Mouse (Mus musculus): ENCODE measurements around the gene Zrsr1. TPM values are rescaled to one million over a fixed set of nuclear protein-coding genes. Genes with fewer than 3 reads are reported as not detected.
A peak's percentile ranks its signal among the peaks of the same experiment; 100 is the strongest.

Zrsr1 gene
- total and polyA plus RNA-seq, 3 experiments = 4.0 to 9.3 (median 4.8) TPM

GRCm38 (mm10) chr11:22928586-22929169, 43.1 kb upstream of the Zrsr1 start (continued):
- no peak for TF ChIP-seq RCOR1 (conservative IDR thresholded peaks at IDR 0.05; ENCODE audit: low read depth, low read length)
- TF ChIP-seq EP300 (IDR thresholded peaks at IDR 0.05; ENCODE audit: low read length) = peak; percentile 59
- 0 out of 2 replicates have a peak, but pooled peaks have one; percentile 39 for TF ChIP-seq UBTF (IDR thresholded peaks at IDR 0.05; ENCODE audit: low read depth, low read length)
- TF ChIP-seq ZKSCAN1 (IDR thresholded peaks at IDR 0.05; ENCODE audit: borderline replicate concordance, low read depth, low read length) = no peak
- TF ChIP-seq SMC3 (IDR thresholded peaks at IDR 0.05; ENCODE audit: low read depth, low read length) = no peak
- TF ChIP-seq USF2 (conservative IDR thresholded peaks at IDR 0.05; ENCODE audit: low read depth, low read length) = no peak
- TF ChIP-seq NELFE (IDR thresholded peaks at IDR 0.05; ENCODE audit: low read depth, low read length) = no peak
- TF ChIP-seq USF1 (IDR thresholded peaks at IDR 0.05; ENCODE audit: low read depth, low read length) = no peak
- no peak for TF ChIP-seq PAX5 (IDR thresholded peaks at IDR 0.05; ENCODE audit: low read length)

- dilution Hi-C loops (cut with MboI; ENCODE audit: extremely low pct_ligation_motif_present, extremely low pct_unique_long_range_greater_than_20kb, low sequenced_read_pairs) (no loop called here), in situ Hi-C loops (cut with MboI; ENCODE audit: low pct_ligation_motif_present, low pct_unique_long_range_greater_than_20kb, low sequenced_read_pairs) (loop anchor here (5.0 kb wide), 1 partner anchor 63 kb away; no protein-coding TSS in a partner anchor)
- Histone ChIP-seq H3K4me1 (ENCODE audit: control insufficient read depth in 1 of 2, insufficient read depth in 2 of 2) (peaks cover 21 to 83% of the 10 kb centered on the region in 2 experiments), H3K9me3 (replicated peaks; ENCODE audit: low read length) (no peaks in the 10 kb centered on the region), H3K9ac (ENCODE audit: insufficient read depth, low read depth) (no peak overlapping the region), H3K27me3 (replicated peaks) (no peaks in the 10 kb centered on the region), H3K27ac (ENCODE audit: insufficient read depth, low read depth) (no peak overlapping the region), H3K4me2 (ENCODE audit: insufficient read depth, low read depth, poor library complexity, severe bottlenecking) (no peak overlapping the region), H3K79me2 (replicated peaks; ENCODE audit: control insufficient read depth, extremely low read depth, insufficient read depth, poor library complexity, severe bottlenecking) (no peaks in the 10 kb centered on the region), H3K4me3 (replicated peaks in 1 of 3; ENCODE audit: low read depth in 2 of 3, low read length in 2 of 3, poor library complexity in 1 of 3) (no peak overlapping the region), H3K36me3 (replicated peaks in 1 of 2; ENCODE audit: control insufficient read depth in 1 of 2, insufficient read depth in 1 of 2, low read length in 1 of 2) (peaks cover 0 to 10% of the 10 kb centered on the region in 2 experiments)
- no peak for TF ChIP-seq HCFC1 (IDR thresholded peaks at IDR 0.05; ENCODE audit: low read depth, low read length)
- no peak for TF ChIP-seq KAT2A (IDR thresholded peaks at IDR 0.05; ENCODE audit: insufficient replicate concordance, low read length)
- TF ChIP-seq MAFK (IDR thresholded peaks at IDR 0.05; ENCODE audit: insufficient replicate concordance, low read length) = no peak
- no peak for TF ChIP-seq MYC (IDR thresholded peaks at IDR 0.05; ENCODE audit: low read depth, low read length)
- no peak for TF ChIP-seq ZKSCAN1 (IDR thresholded peaks at IDR 0.05; ENCODE audit: borderline replicate concordance, low read depth, low read length)
- TF ChIP-seq E2F4 (IDR thresholded peaks at IDR 0.05; ENCODE audit: insufficient replicate concordance, low read depth, low read length) = no peak
- no peak for DNase-seq (ENCODE audit: extremely low read depth)
Measured at GRCm38 (mm10) chr11:22930129-22930528, 41.7 kb upstream of the Zrsr1 start.

GRCm38 (mm10) chr11:22931320-22931905, 40.4 kb upstream of the Zrsr1 start:
- TF ChIP-seq RCOR1 (conservative IDR thresholded peaks at IDR 0.05; ENCODE audit: low read depth, low read length) = no peak
- no peak for TF ChIP-seq IRF4 (IDR thresholded peaks at IDR 0.05; ENCODE audit: low read depth, low read length)
- TF ChIP-seq PAX5 (IDR thresholded peaks at IDR 0.05; ENCODE audit: low read length) = no peak
- TF ChIP-seq MAZ (IDR thresholded peaks at IDR 0.05; ENCODE audit: low read depth, low read length) = no peak
- TF ChIP-seq ZC3H11A (IDR thresholded peaks at IDR 0.05; ENCODE audit: low read depth, low read length) = no peak
- TF ChIP-seq EP300 (IDR thresholded peaks at IDR 0.05; ENCODE audit: low read length) = no peak
- no peak for TF ChIP-seq KAT2A (IDR thresholded peaks at IDR 0.05; ENCODE audit: insufficient replicate concordance, low read length)
- no peak for TF ChIP-seq TBP (conservative IDR thresholded peaks at IDR 0.05; ENCODE audit: low read depth, low read length)
- TF ChIP-seq NRF1 (IDR thresholded peaks at IDR 0.05; ENCODE audit: low read depth, low read length) = no peak
- no peak for TF ChIP-seq HCFC1 (IDR thresholded peaks at IDR 0.05; ENCODE audit: low read depth, low read length)
- no peak for TF ChIP-seq UBTF (IDR thresholded peaks at IDR 0.05; ENCODE audit: low read depth, low read length)
- no peak for TF ChIP-seq MXI1 (IDR thresholded peaks at IDR 0.05; ENCODE audit: low read depth, low read length)
- no peak overlapping the region for H3K4me3 ChIP-seq (replicated peaks in 1 of 3; ENCODE audit: low read depth in 2 of 3, low read length in 2 of 3, poor library complexity in 1 of 3)
- H3K4me2 ChIP-seq (ENCODE audit: insufficient read depth, low read depth, poor library complexity, severe bottlenecking) = no peak overlapping the region
- H3K9me3 ChIP-seq (replicated peaks; ENCODE audit: low read length) = no peaks in the 10 kb centered on the region
- no peak for DNase-seq (ENCODE audit: extremely low read depth)
- no peak overlapping the region for H3K9ac ChIP-seq (ENCODE audit: insufficient read depth, low read depth)
- dilution Hi-C loops (cut with MboI; ENCODE audit: extremely low pct_ligation_motif_present, extremely low pct_unique_long_range_greater_than_20kb, low sequenced_read_pairs) = no loop called here
- peaks cover 27 to 87% of the 10 kb centered on the region in 2 experiments for H3K4me1 ChIP-seq (ENCODE audit: control insufficient read depth in 1 of 2, insufficient read depth in 2 of 2)
- in situ Hi-C loops (cut with MboI; ENCODE audit: low pct_ligation_motif_present, low pct_unique_long_range_greater_than_20kb, low sequenced_read_pairs) = loop anchor here (5.0 kb wide), 1 partner anchor 64 kb away; no protein-coding TSS in a partner anchor
- no peaks in the 10 kb centered on the region for H3K27me3 ChIP-seq (replicated peaks)
- no peaks in the 10 kb centered on the region for H3K79me2 ChIP-seq (replicated peaks; ENCODE audit: control insufficient read depth, extremely low read depth, insufficient read depth, poor library complexity, severe bottlenecking)
- peaks cover 0 to 6% of the 10 kb centered on the region in 2 experiments for H3K36me3 ChIP-seq (replicated peaks in 1 of 2; ENCODE audit: control insufficient read depth in 1 of 2, insufficient read depth in 1 of 2, low read length in 1 of 2)
- no peak overlapping the region for H3K27ac ChIP-seq (ENCODE audit: insufficient read depth, low read depth)

All from CH12.LX (cell line).